Mouse (Mus musculus): ENCODE measurements around the gene Sbk1. TPM values are rescaled to one million over a fixed set of nuclear protein-coding genes. Genes with fewer than 3 reads are reported as not detected.

The Sbk1 gene
- polyA plus RNA-seq, 1 experiment from 2014 or later: 16.5 TPM

GRCm38 (mm10) chr7:126260280-126261210, 11.9 kb upstream of the Sbk1 start:
- 6% methylated on average over 18 of the region's 18 CpGs for WGBS
- no peaks in the 10 kb centered on the region for H3K27me3 ChIP-seq (ENCODE audit: control insufficient read depth, insufficient read depth, low read depth, low read length)
- no peaks in the 10 kb centered on the region for H3K4me1 ChIP-seq (replicated peaks; ENCODE audit: control insufficient read depth, insufficient read depth, low read length)
- H3K27ac ChIP-seq (ENCODE audit: low read length): no peak overlapping the region
- H3K9me3 ChIP-seq (ENCODE audit: control insufficient read depth, low read length): no peaks in the 10 kb centered on the region
- peak; percentile 70; the same call in 1 of the 2 replicates for ATAC-seq (ENCODE audit: low read depth)
- H3K36me3 ChIP-seq (ENCODE audit: control insufficient read depth, insufficient read depth, low read length): no peaks in the 10 kb centered on the region
- no peak overlapping the region for H3K4me2 ChIP-seq (ENCODE audit: low read depth, low read length)
- no peak overlapping the region for H3K4me3 ChIP-seq (ENCODE audit: low read length)
- no peak overlapping the region for H3K9ac ChIP-seq (ENCODE audit: low read length)

GRCm38 (mm10) chr7:126261823-126262222, 10.6 kb upstream of the Sbk1 start:
- WGBS: 41% methylated on average over 4 of the region's 4 CpGs

GRCm38 (mm10) chr7:126263964-126264363, 8.5 kb upstream of the Sbk1 start:
- peaks cover 7% of the 10 kb centered on the region; the same call in 1 of the 2 replicates for H3K4me1 ChIP-seq (replicated peaks; ENCODE audit: control insufficient read depth, insufficient read depth, low read length)
- H3K36me3 ChIP-seq (ENCODE audit: control insufficient read depth, insufficient read depth, low read length): no peaks in the 10 kb centered on the region
- no peaks in the 10 kb centered on the region for H3K27me3 ChIP-seq (ENCODE audit: control insufficient read depth, insufficient read depth, low read depth, low read length)
- WGBS: 35% methylated on average over 7 of the region's 7 CpGs
- no peak overlapping the region for H3K27ac ChIP-seq (ENCODE audit: low read length)
- H3K4me3 ChIP-seq (ENCODE audit: low read length): no peak overlapping the region
- no peak overlapping the region for H3K9ac ChIP-seq (ENCODE audit: low read length)
- H3K4me2 ChIP-seq (ENCODE audit: low read depth, low read length): no peak overlapping the region
- H3K9me3 ChIP-seq (ENCODE audit: control insufficient read depth, low read length): no peaks in the 10 kb centered on the region
- ATAC-seq (ENCODE audit: low read depth): no peak

More at GRCm38 (mm10) chr7:126261823-126262222, 10.6 kb upstream of the Sbk1 start:
- Histone ChIP-seq H3K4me1 (replicated peaks; ENCODE audit: control insufficient read depth, insufficient read depth, low read length) (peaks cover 7% of the 10 kb centered on the region; the same call in 1 of the 2 replicates), H3K4me3 (ENCODE audit: low read length) (no peak overlapping the region), H3K4me2 (ENCODE audit: low read depth, low read length) (no peak overlapping the region), H3K9ac (ENCODE audit: low read length) (no peak overlapping the region), H3K27me3 (ENCODE audit: control insufficient read depth, insufficient read depth, low read depth, low read length) (no peaks in the 10 kb centered on the region), H3K27ac (ENCODE audit: low read length) (no peak overlapping the region), H3K9me3 (ENCODE audit: control insufficient read depth, low read length) (no peaks in the 10 kb centered on the region), H3K36me3 (ENCODE audit: control insufficient read depth, insufficient read depth, low read length) (no peaks in the 10 kb centered on the region)
- no peak for ATAC-seq (ENCODE audit: low read depth)

GRCm38 (mm10) chr7:126265949-126266348, 6.5 kb upstream of the Sbk1 start:
- no peak overlapping the region for H3K4me3 ChIP-seq (ENCODE audit: low read length)
- no peaks in the 10 kb centered on the region for H3K27me3 ChIP-seq (ENCODE audit: control insufficient read depth, insufficient read depth, low read depth, low read length)
- peak; percentile 45 for ATAC-seq (ENCODE audit: low read depth)
- WGBS: 32% methylated on average over 9 of the region's 9 CpGs
- no peaks in the 10 kb centered on the region for H3K36me3 ChIP-seq (ENCODE audit: control insufficient read depth, insufficient read depth, low read length)
- H3K9ac ChIP-seq (ENCODE audit: low read length): no peak overlapping the region
- no peaks in the 10 kb centered on the region for H3K9me3 ChIP-seq (ENCODE audit: control insufficient read depth, low read length)
- peaks cover 7% of the 10 kb centered on the region; the same call in 1 of the 2 replicates for H3K4me1 ChIP-seq (replicated peaks; ENCODE audit: control insufficient read depth, insufficient read depth, low read length)
- H3K27ac ChIP-seq (ENCODE audit: low read length): no peak overlapping the region
- H3K4me2 ChIP-seq (ENCODE audit: low read depth, low read length): no peak overlapping the region

GRCm38 (mm10) chr7:126266372-126266870, 6.0 kb upstream of the Sbk1 start:
- Histone ChIP-seq H3K4me3 (ENCODE audit: low read length) (no peak overlapping the region), H3K4me1 (replicated peaks; ENCODE audit: control insufficient read depth, insufficient read depth, low read length) (peaks cover 10% of the 10 kb centered on the region; the same call in 1 of the 2 replicates), H3K27ac (ENCODE audit: low read length) (no peak overlapping the region), H3K4me2 (ENCODE audit: low read depth, low read length) (no peak overlapping the region), H3K9me3 (ENCODE audit: control insufficient read depth, low read length) (no peaks in the 10 kb centered on the region), H3K9ac (ENCODE audit: low read length) (no peak overlapping the region), H3K27me3 (ENCODE audit: control insufficient read depth, insufficient read depth, low read depth, low read length) (no peaks in the 10 kb centered on the region), H3K36me3 (ENCODE audit: control insufficient read depth, insufficient read depth, low read length) (no peaks in the 10 kb centered on the region)
- WGBS: 54% methylated on average over 4 of the region's 4 CpGs
- no peak for ATAC-seq (ENCODE audit: low read depth)

GRCm38 (mm10) chr7:126267606-126268005, 4.8 kb upstream of the Sbk1 start:
- 59% methylated on average over 8 of the region's 8 CpGs for WGBS
- peaks cover 12% of the 10 kb centered on the region; the same call in 1 of the 2 replicates for H3K4me1 ChIP-seq (replicated peaks; ENCODE audit: control insufficient read depth, insufficient read depth, low read length)
- H3K27ac ChIP-seq (ENCODE audit: low read length): no peak overlapping the region
- H3K27me3 ChIP-seq (ENCODE audit: control insufficient read depth, insufficient read depth, low read depth, low read length): no peaks in the 10 kb centered on the region
- H3K4me3 ChIP-seq (ENCODE audit: low read length): no peak overlapping the region
- H3K9me3 ChIP-seq (ENCODE audit: control insufficient read depth, low read length): no peaks in the 10 kb centered on the region
- no peak overlapping the region for H3K9ac ChIP-seq (ENCODE audit: low read length)
- H3K4me2 ChIP-seq (ENCODE audit: low read depth, low read length): no peak overlapping the region
- no peaks in the 10 kb centered on the region for H3K36me3 ChIP-seq (ENCODE audit: control insufficient read depth, insufficient read depth, low read length)
- ATAC-seq (ENCODE audit: low read depth): no peak

GRCm38 (mm10) chr7:126272770-126273311, 422 bp downstream of the Sbk1 start:
- Histone ChIP-seq H3K36me3 (ENCODE audit: control insufficient read depth, insufficient read depth, low read length) (no peaks in the 10 kb centered on the region), H3K27me3 (ENCODE audit: control insufficient read depth, insufficient read depth, low read depth, low read length) (no peaks in the 10 kb centered on the region), H3K9ac (ENCODE audit: low read length) (peak overlapping the region; percentile 88), H3K4me3 (ENCODE audit: low read length) (peak overlapping the region; percentile 79), H3K4me2 (ENCODE audit: low read depth, low read length) (peak overlapping the region; percentile 97), H3K4me1 (replicated peaks; ENCODE audit: control insufficient read depth, insufficient read depth, low read length) (peaks cover 31% of the 10 kb centered on the region), H3K9me3 (ENCODE audit: control insufficient read depth, low read length) (no peaks in the 10 kb centered on the region), H3K27ac (ENCODE audit: low read length) (peak overlapping the region; percentile 61)
- WGBS: under 1% methylated on average over 36 of the region's 38 CpGs
- peak; percentile 13 for ATAC-seq (ENCODE audit: low read depth)

GRCm38 (mm10) chr7:126273351-126274042, 1.1 kb downstream of the Sbk1 start:
- Histone ChIP-seq H3K27ac (ENCODE audit: low read length) (peak overlapping the region; percentile 36; the same call in 1 of the 2 replicates), H3K4me1 (replicated peaks; ENCODE audit: control insufficient read depth, insufficient read depth, low read length) (peaks cover 31% of the 10 kb centered on the region), H3K9me3 (ENCODE audit: control insufficient read depth, low read length) (no peaks in the 10 kb centered on the region), H3K4me2 (ENCODE audit: low read depth, low read length) (peak overlapping the region; percentile 97), H3K27me3 (ENCODE audit: control insufficient read depth, insufficient read depth, low read depth, low read length) (no peaks in the 10 kb centered on the region), H3K4me3 (ENCODE audit: low read length) (peak overlapping the region; percentile 79), H3K9ac (ENCODE audit: low read length) (peak overlapping the region; percentile 88), H3K36me3 (ENCODE audit: control insufficient read depth, insufficient read depth, low read length) (no peaks in the 10 kb centered on the region)
- WGBS: 8% methylated on average over 11 of the region's 11 CpGs
- no peak for ATAC-seq (ENCODE audit: low read depth)

Data from lung, embryonic 16.5 days (tissue).